Comparison of ENCODE assay signal across 8 mouse cellular contexts in the genomic region with DNA sequence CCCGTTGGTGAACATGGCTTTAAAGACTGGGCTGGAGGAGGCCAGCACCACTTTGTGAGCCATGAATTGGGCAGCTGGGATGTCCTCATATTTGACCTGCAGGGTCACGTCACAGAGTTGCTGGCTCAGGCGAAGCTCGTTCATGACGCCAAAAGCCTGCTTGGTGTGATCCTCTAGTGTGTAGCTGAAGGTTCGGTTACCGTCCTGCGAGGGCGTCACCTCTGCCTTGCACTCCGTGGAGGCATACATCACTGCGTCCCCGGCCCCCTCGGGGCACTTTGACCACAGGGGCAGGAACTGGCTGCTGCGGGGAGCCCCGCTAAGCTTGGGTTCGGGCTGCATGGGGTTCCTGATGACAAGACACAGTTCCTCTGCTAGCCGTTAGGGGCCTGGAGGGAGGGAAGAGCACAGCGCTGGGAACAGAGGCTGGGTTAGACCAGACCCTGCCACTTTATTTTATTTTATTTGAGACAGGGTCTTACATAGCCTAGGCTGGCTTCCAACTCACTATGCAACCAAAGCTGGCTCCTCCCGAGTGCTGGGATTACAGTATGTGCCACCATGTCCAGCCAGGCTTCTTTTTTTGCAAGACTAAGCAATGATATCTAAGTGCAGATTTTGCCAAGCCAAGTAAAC. TPM values are rescaled to one million over a fixed set of nuclear protein-coding genes. Genes with fewer than 3 reads are reported as not detected.
DNase-seq lines count a peak whose midpoint lies in the region; ATAC-seq and TF ChIP-seq lines count a peak whose summit lies in the region.

No protein-coding gene starts in this region.

- H3K27ac ChIP-seq in heart, embryonic 12.5 days (ENCODE audit: poor library complexity, severe bottlenecking): peak overlapping the region; percentile 97
- H3K27ac ChIP-seq in limb, embryonic 11.5 days (replicated peaks; ENCODE audit: low read depth, low read length): peak overlapping the region; percentile 84; the same call in 1 of the 2 replicates
- peak overlapping the region; percentile 90 for H3K27ac ChIP-seq in midbrain, embryonic 16.5 days (ENCODE audit: low read length)

- H3K27me3 ChIP-seq in E14TG2a.4 (ENCODE audit: insufficient read depth, low read length): peaks cover 20% of the 10 kb centered on the region
- peaks cover 6% of the 10 kb centered on the region for H3K27me3 ChIP-seq in heart, embryonic 12.5 days (replicated peaks)
- H3K27me3 ChIP-seq in limb, embryonic 11.5 days (ENCODE audit: control insufficient read depth, insufficient read depth, low read length): peaks cover 4% of the 10 kb centered on the region
- peaks cover under 1% of the 10 kb centered on the region for H3K27me3 ChIP-seq in midbrain, embryonic 16.5 days (ENCODE audit: control insufficient read depth, insufficient read depth, low read depth, low read length)

- peak; percentile 22 for TF ChIP-seq CTCF in E14TG2a.4 (conservative IDR thresholded peaks at IDR 0.05; ENCODE audit: low read length)

- peak overlapping the region; percentile 81 for H3K4me2 ChIP-seq in heart, embryonic 12.5 days
- peak overlapping the region; percentile 75 for H3K4me2 ChIP-seq in limb, embryonic 11.5 days (ENCODE audit: low read depth, severe bottlenecking)
- H3K4me2 ChIP-seq in midbrain, embryonic 16.5 days (ENCODE audit: low read length): peak overlapping the region; percentile 78

- H3K9ac ChIP-seq in heart, embryonic 12.5 days: peak overlapping the region; percentile 97
- H3K9ac ChIP-seq in limb, embryonic 11.5 days (ENCODE audit: low read length): peak overlapping the region; percentile 97
- peak overlapping the region; percentile 99 for H3K9ac ChIP-seq in midbrain, embryonic 16.5 days (ENCODE audit: low read depth, low read length)

- H3K36me3 ChIP-seq in E14TG2a.4 (ENCODE audit: insufficient read depth, low read length): peaks cover 46% of the 10 kb centered on the region
- peaks cover 45% of the 10 kb centered on the region for H3K36me3 ChIP-seq in heart, embryonic 12.5 days
- peaks cover 5% of the 10 kb centered on the region; the same call in 1 of the 2 replicates for H3K36me3 ChIP-seq in limb, embryonic 11.5 days (ENCODE audit: control insufficient read depth, insufficient read depth, low read length)
- peaks cover 9% of the 10 kb centered on the region for H3K36me3 ChIP-seq in midbrain, embryonic 16.5 days (ENCODE audit: control insufficient read depth, insufficient read depth, low read length)

- DNase-seq in adrenal gland, adult 2 months: peak; percentile 50
- DNase-seq in adrenal gland, adult 8-10 months: no peak
- DNase-seq in cerebellum, postnatal 14 days: peak; percentile 51
- DNase-seq in limb, embryonic 11.5 days (ENCODE audit: low spot score): peak; percentile 44
- peak; percentile 42 to 49 for DNase-seq in thymus, postnatal 10 days (ENCODE audit: low spot score in 2 of 2)

- peak overlapping the region; percentile 92 for H3K4me3 ChIP-seq in E14TG2a.4 (replicated peaks; ENCODE audit: low read length)
- peak overlapping the region; percentile 89 for H3K4me3 ChIP-seq in heart, embryonic 12.5 days
- peak overlapping the region; percentile 92 for H3K4me3 ChIP-seq in limb, embryonic 11.5 days (ENCODE audit: low read depth, low read length)
- H3K4me3 ChIP-seq in midbrain, embryonic 16.5 days (ENCODE audit: low read depth, low read length): peak overlapping the region; percentile 82

- 0 out of 2 replicates have a peak, but pooled peaks have one; percentile 5 for ATAC-seq in heart, embryonic 12.5 days (ENCODE audit: insufficient number of reproducible peaks, low FRiP score)
- no peak for ATAC-seq in limb, embryonic 11.5 days (ENCODE audit: insufficient number of reproducible peaks, low FRiP score, low TSS enrichment, low read depth)
- 0 out of 2 replicates have a peak, but pooled peaks have one; percentile 29 for ATAC-seq in midbrain, embryonic 16.5 days

- H3K9me3 ChIP-seq in E14TG2a.4 (ENCODE audit: low read length): no peaks in the 10 kb centered on the region
- no peaks in the 10 kb centered on the region for H3K9me3 ChIP-seq in heart, embryonic 12.5 days (replicated peaks)
- H3K9me3 ChIP-seq in limb, embryonic 11.5 days (ENCODE audit: control insufficient read depth, low read length): no peaks in the 10 kb centered on the region
- no peaks in the 10 kb centered on the region for H3K9me3 ChIP-seq in midbrain, embryonic 16.5 days (replicated peaks; ENCODE audit: control insufficient read depth, low read length, poor library complexity, severe bottlenecking)

- 15% methylated on average over 19 of the region's 19 CpGs for WGBS in heart, embryonic 12.5 days
- 22% methylated on average over 19 of the region's 19 CpGs for WGBS in limb, embryonic 11.5 days
- 20% methylated on average over 19 of the region's 19 CpGs for WGBS in midbrain, embryonic 16.5 days

- H3K4me1 ChIP-seq in E14TG2a.4 (replicated peaks; ENCODE audit: low read depth, low read length): peaks cover 76% of the 10 kb centered on the region
- H3K4me1 ChIP-seq in heart, embryonic 12.5 days (replicated peaks): peaks cover 18% of the 10 kb centered on the region
- H3K4me1 ChIP-seq in limb, embryonic 11.5 days (ENCODE audit: control insufficient read depth, insufficient read depth, low read length): peaks cover 10% of the 10 kb centered on the region
- H3K4me1 ChIP-seq in midbrain, embryonic 16.5 days (ENCODE audit: control insufficient read depth, insufficient read depth, low read length): peaks cover 17% of the 10 kb centered on the region

RNA-seq across cellular contexts. Expression of a gene that starts 1.7 kb away (rescaled TPM):
- 10 to 100 TPM; 36.6 to 56.5 TPM for total RNA-seq in adrenal gland, adult 2 months (2021)
- 132 and 142 TPM in 2 replicates for polyA plus RNA-seq in adrenal gland, adult 2 months (2012; rRNA removed)
- 10 to 100 TPM; 50.7 to 62.6 (median 57.4) TPM for total RNA-seq in adrenal gland, adult 8-10 months (2022)
- 46.7 and 49.6 TPM in 2 replicates for polyA plus RNA-seq in heart, embryonic 12.5 days (2016; fragmentation: Nextera tagmentation; extraction: Ambion mirVana)
- polyA plus RNA-seq in limb, embryonic 11.5 days (2014; fragmentation: Nextera tagmentation; extraction: Ambion mirVana): 31.1 and 35.2 TPM in 2 replicates
- 68.0 and 69.9 TPM in 2 replicates for polyA plus RNA-seq in midbrain, embryonic 16.5 days (2015; fragmentation: Nextera tagmentation; extraction: Ambion mirVana)

RNA-seq across cellular contexts. Expression of a gene that starts 10.8 kb away (rescaled TPM):
- total RNA-seq in adrenal gland, adult 2 months (2021): 1 to 10 TPM in 1 of 2 experiments, under 1 TPM in 1; 0.66 to 1.9 TPM
- polyA plus RNA-seq in adrenal gland, adult 2 months (2012; rRNA removed): 1.2 and 1.4 TPM in 2 replicates
- under 1 TPM; 0.27 to 0.75 (median 0.46) TPM for total RNA-seq in adrenal gland, adult 8-10 months (2022)
- 0.10 and 0.19 TPM in 2 replicates for polyA plus RNA-seq in heart, embryonic 12.5 days (2016; fragmentation: Nextera tagmentation; extraction: Ambion mirVana)
- polyA plus RNA-seq in limb, embryonic 11.5 days (2014; fragmentation: Nextera tagmentation; extraction: Ambion mirVana): 0.38 and 0.39 TPM in 2 replicates
- polyA plus RNA-seq in midbrain, embryonic 16.5 days (2015; fragmentation: Nextera tagmentation; extraction: Ambion mirVana): 3.7 and 4.3 TPM in 2 replicates

RNA-seq across cellular contexts. Expression of a gene that starts 27.6 kb away (rescaled TPM):
- total RNA-seq in adrenal gland, adult 2 months (2021): 10 to 100 TPM; 25.9 to 47.0 TPM
- 36.2 and 42.9 TPM in 2 replicates for polyA plus RNA-seq in adrenal gland, adult 2 months (2012; rRNA removed)
- 10 to 100 TPM; 38.7 to 47.3 (median 40.8) TPM for total RNA-seq in adrenal gland, adult 8-10 months (2022)
- 43.8 and 47.8 TPM in 2 replicates for polyA plus RNA-seq in heart, embryonic 12.5 days (2016; fragmentation: Nextera tagmentation; extraction: Ambion mirVana)
- 29.5 and 31.9 TPM in 2 replicates for polyA plus RNA-seq in limb, embryonic 11.5 days (2014; fragmentation: Nextera tagmentation; extraction: Ambion mirVana)
- polyA plus RNA-seq in midbrain, embryonic 16.5 days (2015; fragmentation: Nextera tagmentation; extraction: Ambion mirVana): 43.0 and 47.9 TPM in 2 replicates

RNA-seq across cellular contexts. Expression of a gene that starts 50.3 kb away (rescaled TPM):
- total RNA-seq in adrenal gland, adult 2 months (2021): 10 to 100 TPM; 27.3 to 38.5 TPM
- polyA plus RNA-seq in adrenal gland, adult 2 months (2012; rRNA removed): 11.7 and 14.4 TPM in 2 replicates
- total RNA-seq in adrenal gland, adult 8-10 months (2022): 10 to 100 TPM; 33.0 to 52.0 (median 41.8) TPM
- 11.9 and 13.6 TPM in 2 replicates for polyA plus RNA-seq in heart, embryonic 12.5 days (2016; fragmentation: Nextera tagmentation; extraction: Ambion mirVana)
- polyA plus RNA-seq in limb, embryonic 11.5 days (2014; fragmentation: Nextera tagmentation; extraction: Ambion mirVana): 14.1 and 16.2 TPM in 2 replicates
- polyA plus RNA-seq in midbrain, embryonic 16.5 days (2015; fragmentation: Nextera tagmentation; extraction: Ambion mirVana): 17.0 and 18.3 TPM in 2 replicates

RNA-seq across cellular contexts. Expression of a gene that starts 53.7 kb away (rescaled TPM):
- 10 to 100 TPM in 1 of 2 experiments, 1 to 10 TPM in 1; 6.0 to 20.3 TPM for total RNA-seq in adrenal gland, adult 2 months (2021)
- 36.0 and 42.9 TPM in 2 replicates for polyA plus RNA-seq in adrenal gland, adult 2 months (2012; rRNA removed)
- total RNA-seq in adrenal gland, adult 8-10 months (2022): 10 to 100 TPM; 11.9 to 24.1 (median 18.5) TPM
- polyA plus RNA-seq in heart, embryonic 12.5 days (2016; fragmentation: Nextera tagmentation; extraction: Ambion mirVana): 88.5 and 89.2 TPM in 2 replicates
- polyA plus RNA-seq in limb, embryonic 11.5 days (2014; fragmentation: Nextera tagmentation; extraction: Ambion mirVana): 40.6 and 42.7 TPM in 2 replicates
- 98.9 and 117 TPM in 2 replicates for polyA plus RNA-seq in midbrain, embryonic 16.5 days (2015; fragmentation: Nextera tagmentation; extraction: Ambion mirVana)
